Mouse (Mus musculus) heart, embryonic 16.5 days (tissue): ENCODE data around the gene Slc38a10. TPM values are rescaled to one million over a fixed set of nuclear protein-coding genes. Genes with fewer than 3 reads are reported as not detected.

ENCODE experiments used
- ATAC-seq: fragments of 200-750 bp; cut with Nextera tagmentation; replicated peaks from 2 replicates; pipeline ENCODE4 v1.8.0; 2017; ENCODE audit warnings: moderate number of reproducible peaks; ENCODE audit not compliant: insufficient read depth, low FRiP score; ENCODE audit errors: extremely low read depth
- H3K27ac ChIP-seq: fragments of 300-500 bp; sonication (generic); 2 replicates; pipeline ENCODE4 v1.5.1; 2014; ENCODE audit warnings: mild to moderate bottlenecking, low read length, control low read depth, moderate library complexity
- H3K27me3 ChIP-seq: fragments of 300-500 bp; sonication (generic); 2 replicates; pipeline ENCODE4 v1.6.1; 2014; ENCODE audit warnings: low read length, mixed read lengths; ENCODE audit not compliant: control insufficient read depth, insufficient read depth
- H3K36me3 ChIP-seq: fragments of 300-500 bp; sonication (generic); 2 replicates; pipeline ENCODE4 v1.6.1; 2014; ENCODE audit not compliant: control insufficient read depth, insufficient read depth
- H3K4me1 ChIP-seq: fragments of 300-500 bp; sonication (generic); 2 replicates; pipeline ENCODE4 v1.6.1; 2014; ENCODE audit warnings: low read length, mixed read lengths; ENCODE audit not compliant: control insufficient read depth, insufficient read depth
- H3K4me2 ChIP-seq: fragments of 300-500 bp; sonication (generic); 2 replicates; pipeline ENCODE4 v1.6.1; 2014; ENCODE audit warnings: low read depth, mild to moderate bottlenecking, control low read depth, low read length
- H3K4me3 ChIP-seq: fragments of 300-500 bp; sonication (generic); 2 replicates; pipeline ENCODE4 v1.5.1; 2014; ENCODE audit warnings: mild to moderate bottlenecking, control low read depth, low read length
- H3K9ac ChIP-seq: fragments of 300-500 bp; sonication (generic); 2 replicates; pipeline ENCODE4 v1.6.1; 2014; ENCODE audit warnings: low read length, control low read depth
- H3K9me3 ChIP-seq: fragments of 300-500 bp; sonication (generic); replicated peaks from 2 replicates; pipeline ENCODE4 v1.6.1; 2016; ENCODE audit warnings: low read length; ENCODE audit not compliant: control insufficient read depth
- WGBS: fragments of 180-500 bp; shearing (Covaris S2); extraction: QIAGEN DNeasy Blood & Tissue Kit; methylation state at CpG from one replicate; pipeline ENCODE4 v1.1.7; 2014; 5-methylcytosine and 5-hydroxymethylcytosine counted together
- microRNA-seq: library from miRNA; unstranded; fragments of <30 nt; microRNA quantifications from one replicate; pipeline ENCODE4, GENCODE M21; 2017
- polyA plus RNA-seq: library from polyadenylated mRNA; unstranded; fragments of >200 nt; fragmentation: Nextera tagmentation; extraction: Ambion mirVana; gene quantifications from 2 replicates; pipeline ENCODE4 v1.2.1, GENCODE M21; 2015

Slc38a10 gene
- polyA plus RNA-seq, 1 experiment from 2014 or later, result 87.3 TPM

DNA sequence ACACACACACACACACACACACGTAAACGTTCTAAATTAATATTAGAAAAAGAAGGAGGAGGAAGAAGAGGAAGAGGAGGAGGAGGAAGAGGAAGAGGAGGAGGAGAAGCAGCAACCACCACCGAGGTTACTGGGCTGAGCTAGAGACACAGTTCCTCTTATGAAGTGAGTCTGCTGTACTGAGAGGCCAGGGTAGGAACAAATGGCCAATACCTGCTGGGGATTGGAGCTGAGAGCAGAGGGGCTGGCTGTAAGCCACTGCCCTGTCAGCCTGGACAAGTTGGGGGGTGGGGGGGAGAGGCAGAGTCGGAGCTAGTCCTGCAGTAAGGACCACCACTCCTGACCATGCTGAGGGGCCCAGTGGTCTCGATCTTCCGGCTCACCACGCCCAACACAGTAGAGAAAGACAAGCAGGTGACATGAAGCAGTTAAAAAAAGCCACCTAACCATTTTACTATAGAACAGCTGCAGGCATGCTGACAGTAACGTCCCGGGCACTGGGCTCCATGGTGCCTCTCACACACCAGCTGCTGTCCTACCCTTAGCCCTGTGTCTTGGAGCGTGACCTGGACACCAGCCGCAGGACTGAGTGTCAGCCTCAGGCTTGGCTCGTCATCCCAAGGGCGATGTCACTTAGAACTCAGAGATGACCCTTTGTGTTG, 87.0 kb downstream of the Slc38a10 start:
- Histone ChIP-seq H3K27ac (no peak overlapping the region), H3K9ac (no peak overlapping the region), H3K27me3 (no peaks in the 10 kb centered on the region), H3K9me3 (no peaks in the 10 kb centered on the region), H3K4me1 (no peaks in the 10 kb centered on the region), H3K36me3 (0 out of 2 replicates have a peak, but pooled peaks cover 3% of the 10 kb centered on the region), H3K4me3 (no peak overlapping the region), H3K4me2 (no peak overlapping the region)
- WGBS, result 79% methylated on average over 13 of the region's 13 CpGs
- ATAC-seq, result no peak

DNA sequence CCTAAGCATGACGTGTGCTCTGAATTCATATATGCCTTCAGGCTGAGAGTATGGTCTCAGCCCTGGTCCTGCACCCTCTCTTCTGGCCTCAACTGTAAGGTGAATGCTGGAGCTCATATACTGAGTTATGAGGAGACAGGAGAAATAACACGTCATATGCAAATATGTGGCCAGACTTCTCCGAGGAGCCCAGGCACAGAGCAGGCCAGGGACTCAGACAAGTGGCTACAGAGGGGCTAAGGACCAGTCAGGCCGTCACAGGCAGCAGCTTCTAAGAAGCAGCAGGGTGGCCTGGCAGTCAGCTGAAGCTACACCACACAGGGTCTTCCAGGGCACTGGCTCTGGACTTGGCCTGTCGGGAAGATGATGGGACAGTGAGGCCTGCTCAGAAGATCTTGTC, 87.8 kb downstream of the Slc38a10 start:
- 78% methylated on average over 5 of the region's 5 CpGs for WGBS
- no peaks in the 10 kb centered on the region for H3K4me1 ChIP-seq
- H3K4me3 ChIP-seq, result no peak overlapping the region
- no peak for ATAC-seq
- H3K27ac ChIP-seq, result no peak overlapping the region
- 0 out of 2 replicates have a peak, but pooled peaks cover 3% of the 10 kb centered on the region for H3K36me3 ChIP-seq
- H3K4me2 ChIP-seq, result no peak overlapping the region
- H3K9ac ChIP-seq, result no peak overlapping the region
- no peaks in the 10 kb centered on the region for H3K9me3 ChIP-seq
- no peaks in the 10 kb centered on the region for H3K27me3 ChIP-seq

DNA sequence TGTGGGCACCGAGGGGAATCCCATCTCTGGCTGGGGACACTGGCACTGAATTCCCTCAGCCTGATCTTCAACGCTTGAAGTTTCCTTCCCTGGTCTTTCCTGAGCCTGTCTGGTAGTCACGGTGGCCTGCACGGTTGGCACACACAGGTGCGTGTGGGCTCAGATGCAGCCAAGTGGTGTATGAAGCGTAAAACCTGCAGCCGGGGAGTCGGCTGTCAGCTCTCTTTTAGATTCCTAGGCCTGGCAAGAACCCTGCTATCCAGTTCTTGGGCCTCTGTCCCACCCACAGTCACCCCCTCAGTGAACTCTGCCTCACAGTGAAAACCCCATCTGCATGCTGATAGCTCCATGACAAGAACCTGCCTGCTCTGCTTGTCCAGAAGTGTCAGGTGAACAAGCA, 90.5 kb downstream of the Slc38a10 start:
- Histone ChIP-seq H3K4me3 (no peak overlapping the region), H3K36me3 (no peaks in the 10 kb centered on the region), H3K4me2 (no peak overlapping the region), H3K9ac (no peak overlapping the region), H3K9me3 (0 out of 2 replicates have a peak, but pooled peaks cover 2% of the 10 kb centered on the region), H3K27ac (no peak overlapping the region), H3K27me3 (no peaks in the 10 kb centered on the region), H3K4me1 (no peaks in the 10 kb centered on the region)
- WGBS, result 78% methylated on average over 8 of the region's 8 CpGs
- ATAC-seq, result no peak

DNA sequence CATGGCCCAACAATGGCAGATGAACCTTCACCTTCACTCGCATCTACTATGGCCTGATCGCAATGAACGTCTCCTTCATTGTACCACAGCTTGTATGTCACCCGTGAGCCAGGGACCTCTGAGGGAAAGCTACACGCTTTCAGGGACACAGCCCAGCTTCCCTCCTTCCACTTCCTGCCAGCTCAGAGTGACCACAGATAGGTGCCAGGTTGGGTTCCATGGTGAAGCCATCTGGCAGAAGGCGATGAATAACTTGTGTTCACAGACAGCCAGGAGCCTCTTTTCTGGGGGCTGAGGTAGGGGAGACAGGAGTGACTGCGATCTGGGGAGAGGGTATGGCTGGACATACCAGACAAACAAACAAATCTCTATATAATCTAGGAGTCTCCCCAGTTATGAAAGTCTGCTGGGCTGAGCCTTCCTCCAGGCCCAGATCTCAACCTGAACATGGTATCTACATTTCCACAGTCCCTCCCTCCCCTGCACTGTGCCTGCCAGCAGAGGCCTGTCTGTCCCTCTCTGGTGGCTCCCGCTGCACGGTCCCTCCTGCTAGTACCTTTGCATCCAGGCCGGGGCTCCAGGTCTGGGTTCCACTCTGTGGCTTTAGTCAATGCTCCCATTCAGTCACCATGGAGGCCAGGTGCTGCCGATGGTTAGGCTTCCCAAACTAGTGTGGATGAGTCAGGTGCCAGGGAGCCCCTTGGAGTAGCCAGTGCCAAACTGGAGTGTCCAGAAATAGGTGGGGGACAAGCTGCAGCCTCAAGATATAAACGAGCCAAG, 95.0 kb downstream of the Slc38a10 start:
- 76% methylated on average over 12 of the region's 12 CpGs for WGBS
- H3K4me1 ChIP-seq, result peaks cover 9% of the 10 kb centered on the region
- no peaks in the 10 kb centered on the region for H3K36me3 ChIP-seq
- H3K4me2 ChIP-seq, result no peak overlapping the region
- H3K4me3 ChIP-seq, result no peak overlapping the region
- H3K9me3 ChIP-seq, result 0 out of 2 replicates have a peak, but pooled peaks cover 2% of the 10 kb centered on the region
- H3K27me3 ChIP-seq, result no peaks in the 10 kb centered on the region
- ATAC-seq, result no peak
- no peak overlapping the region for H3K9ac ChIP-seq
- H3K27ac ChIP-seq, result no peak overlapping the region

Small RNA genes within 50 kb of the gene (microRNA-seq; reads per million reads assigned to microRNA genes)
- not detected for gene Gm25948

Other genes starting within 250 kb of the Slc38a10 start
- 69.8 and 70.5 TPM in 2 replicates for gene Chmp6, start 237.9 kb downstream of the Slc38a10 start, polyA plus RNA-seq
- gene Baiap2, start 208.6 kb downstream of the Slc38a10 start, polyA plus RNA-seq, result 13.0 and 13.9 TPM in 2 replicates
- gene Aatk, start 104.2 kb downstream of the Slc38a10 start, polyA plus RNA-seq, result 1.3 and 1.4 TPM in 2 replicates
- 13.2 and 14.5 TPM in 2 replicates for gene Cep131, start 64.5 kb downstream of the Slc38a10 start, polyA plus RNA-seq
- gene Tepsin, start 52.6 kb downstream of the Slc38a10 start, polyA plus RNA-seq, result 16.3 and 16.9 TPM in 2 replicates
- gene Ndufaf8, start 52.4 kb downstream of the Slc38a10 start, polyA plus RNA-seq, result 92.6 and 101 TPM in 2 replicates
- 4.6 and 4.7 TPM in 2 replicates for gene Bahcc1, start 81.6 kb upstream of the Slc38a10 start, polyA plus RNA-seq
- 1,134 and 1,179 TPM in 2 replicates for gene Actg1, start 197.2 kb upstream of the Slc38a10 start, polyA plus RNA-seq
- 0.71 and 0.91 TPM in 2 replicates for gene Fscn2, start 210.2 kb upstream of the Slc38a10 start, polyA plus RNA-seq
- 28.8 and 37.3 TPM in 2 replicates for gene Faap100, start 227.4 kb upstream of the Slc38a10 start, polyA plus RNA-seq